Mouse (Mus musculus): ENCODE data around the gene Olfr38.

The Olfr38 gene

DNA sequence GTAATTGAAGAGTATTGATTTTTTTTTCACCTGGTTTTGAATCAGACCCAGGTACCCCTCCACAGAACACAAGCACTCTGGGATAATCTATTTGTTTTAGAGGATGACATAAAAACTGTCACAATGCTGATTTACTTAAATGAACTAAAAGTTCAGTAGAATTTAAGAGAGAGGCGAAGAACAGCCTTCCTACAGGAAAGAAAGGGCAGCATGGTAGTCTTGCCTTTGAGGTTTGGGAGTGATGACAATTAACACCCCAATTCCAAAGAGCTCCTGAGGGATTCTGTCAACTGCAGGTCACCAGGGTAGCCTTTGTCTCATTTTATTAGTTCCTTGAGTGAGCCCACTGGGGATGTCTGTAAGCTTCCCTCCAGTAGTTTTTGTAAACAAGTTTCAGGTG is at the start of gene Olfr38:
Olfr38 (plus strand) TSS at position 301 of the 400 bp plus-strand sequence.
- CTCF ChIA-PET = no interaction called here

DNA sequence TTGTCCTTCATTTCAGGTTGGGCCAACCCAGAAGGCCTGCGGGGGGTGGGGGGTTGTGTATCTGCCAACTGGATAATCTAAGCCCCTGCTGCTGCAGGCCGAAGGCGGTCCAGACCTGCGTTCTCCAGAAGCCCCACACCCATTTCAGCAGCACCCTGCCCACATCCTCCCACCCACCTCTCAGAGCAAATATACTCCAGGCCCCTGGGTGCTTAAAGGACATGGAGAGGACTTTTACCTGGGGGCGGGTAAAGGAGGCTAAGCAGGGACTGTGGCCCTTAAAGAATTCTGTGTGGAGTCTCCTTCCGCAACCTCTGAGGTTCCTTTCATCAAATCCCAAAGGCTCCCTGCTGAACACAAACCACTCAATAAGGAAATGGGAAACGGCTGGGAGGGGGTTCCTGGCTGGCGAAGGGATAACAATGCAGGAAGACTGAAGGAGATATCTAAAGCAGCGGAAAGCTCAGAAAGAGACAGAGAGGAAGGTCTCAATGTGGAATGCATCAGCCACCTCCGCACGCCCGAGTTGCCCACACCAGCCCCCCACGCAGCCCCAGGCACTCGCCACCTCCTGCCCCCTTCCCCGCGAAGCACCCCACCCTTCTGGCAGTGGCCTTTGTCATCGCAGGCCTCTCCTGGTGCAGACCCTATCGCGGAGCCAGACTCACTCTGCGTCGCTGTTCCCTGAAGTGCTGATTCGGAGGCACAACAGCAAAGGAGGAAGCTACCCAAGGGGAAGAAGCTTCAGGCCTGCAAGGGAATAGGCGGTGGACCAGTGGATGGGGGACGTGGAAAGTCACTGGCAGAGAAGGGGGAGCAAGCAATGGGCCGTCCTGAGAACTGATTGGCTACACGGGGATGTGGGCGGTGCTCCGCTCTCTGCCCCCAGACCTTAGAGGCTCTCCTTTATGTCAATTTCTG is 46.7 kb upstream of the Olfr38 start, which contains the start of gene Tcaf1:
Tcaf1 (minus strand) TSS at position 798 of the 921 bp plus-strand sequence.
- POLR2A ChIA-PET = no interaction called here
- CTCF ChIA-PET = interaction anchor here in 1 of 4 experiments (0.7 kb wide), 1 partner anchor 426 kb away, joined by 6 read pairs; no protein-coding TSS in a partner anchor

More for the DNA sequence above, at the start of gene Olfr38:
- POLR2A ChIA-PET = no interaction called here

DNA sequence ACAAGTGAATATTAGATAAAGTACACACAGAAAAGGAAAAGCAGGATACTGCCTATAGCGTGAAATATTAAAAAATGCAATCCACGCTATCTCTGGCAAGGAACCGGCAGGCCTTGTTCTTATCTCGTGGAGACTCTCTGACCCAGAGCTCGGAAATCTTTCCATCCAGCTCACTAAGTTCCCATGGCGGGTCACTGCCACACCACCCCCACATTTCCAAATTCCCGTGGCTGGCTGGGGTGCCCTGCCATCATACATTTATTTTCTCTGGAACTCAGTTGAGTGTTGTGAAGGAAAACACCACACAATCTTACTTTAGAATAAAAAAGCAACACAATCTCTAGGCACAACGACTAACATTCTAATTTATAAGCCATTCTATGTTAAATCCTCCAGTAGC is 41.5 kb upstream of the Olfr38 start:
- CTCF ChIA-PET = no interaction called here

DNA sequence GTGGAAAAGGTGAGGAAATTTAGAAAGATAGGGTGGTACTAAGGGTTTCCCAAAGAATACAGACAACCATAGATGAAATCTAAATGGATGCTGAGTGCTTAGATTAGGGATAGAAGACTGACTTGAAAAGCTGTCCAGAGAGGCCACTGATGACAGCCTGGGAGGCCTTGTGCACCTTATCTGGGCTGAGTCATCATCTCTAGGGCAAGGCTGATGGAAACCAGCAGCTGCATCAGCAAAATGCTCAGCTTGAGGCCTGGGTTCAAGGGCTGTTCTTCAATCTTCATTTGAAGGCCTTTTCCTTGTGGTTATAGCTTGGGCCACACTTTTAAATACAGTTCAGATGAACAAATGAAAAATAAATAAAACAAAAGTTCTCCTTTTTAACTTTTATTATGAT is 38.2 kb upstream of the Olfr38 start:
- CTCF ChIA-PET = no interaction called here
- POLR2A ChIA-PET = no interaction called here

More for the DNA sequence above, 41.5 kb upstream of the Olfr38 start:
- POLR2A ChIA-PET = no interaction called here

DNA sequence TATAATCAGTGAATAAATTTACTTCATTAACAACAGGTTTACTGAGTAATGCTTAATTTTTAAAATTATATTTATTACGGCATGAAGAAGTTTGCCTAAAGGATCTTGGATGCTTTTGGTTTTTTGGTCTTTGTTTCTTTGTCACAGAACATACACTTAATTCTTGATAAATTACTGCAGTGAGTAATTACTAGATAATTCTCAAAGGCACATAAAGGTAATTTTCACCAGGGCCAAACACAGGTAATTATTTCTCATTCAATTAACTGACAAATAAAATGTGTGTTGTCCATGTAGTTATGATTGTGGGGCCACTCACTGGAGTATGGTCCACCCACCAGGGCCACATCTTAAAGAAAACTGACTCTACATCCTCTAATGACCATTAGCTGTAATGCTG is 17.1 kb upstream of the Olfr38 start, which contains the start of gene Olfr453:
Olfr453 (plus strand) TSS at position 301 of the 400 bp plus-strand sequence.
- CTCF ChIA-PET = no interaction called here
- POLR2A ChIA-PET = no interaction called here

DNA sequence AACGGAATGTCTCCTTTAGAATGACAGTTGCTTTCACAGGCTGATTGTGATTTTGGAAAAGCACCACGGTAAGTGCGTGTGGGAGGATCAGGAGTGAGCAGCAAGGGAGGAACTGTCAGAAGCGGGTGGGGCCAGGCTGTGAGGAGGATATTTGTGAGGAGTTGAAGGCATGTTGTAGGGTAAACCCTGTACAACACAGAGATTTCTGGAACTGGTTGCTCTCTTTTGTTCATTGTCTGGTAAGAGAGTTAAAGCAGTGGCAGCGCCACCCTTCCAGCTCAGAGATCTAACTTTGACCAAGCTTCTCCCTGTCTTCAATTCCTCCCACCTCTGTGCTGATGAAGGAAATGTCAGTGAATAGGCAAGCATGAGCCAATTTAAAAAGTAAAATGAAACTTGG is 13.9 kb upstream of the Olfr38 start:
- ChIA-PET POLR2A (no interaction called here), CTCF (no interaction called here)

DNA sequence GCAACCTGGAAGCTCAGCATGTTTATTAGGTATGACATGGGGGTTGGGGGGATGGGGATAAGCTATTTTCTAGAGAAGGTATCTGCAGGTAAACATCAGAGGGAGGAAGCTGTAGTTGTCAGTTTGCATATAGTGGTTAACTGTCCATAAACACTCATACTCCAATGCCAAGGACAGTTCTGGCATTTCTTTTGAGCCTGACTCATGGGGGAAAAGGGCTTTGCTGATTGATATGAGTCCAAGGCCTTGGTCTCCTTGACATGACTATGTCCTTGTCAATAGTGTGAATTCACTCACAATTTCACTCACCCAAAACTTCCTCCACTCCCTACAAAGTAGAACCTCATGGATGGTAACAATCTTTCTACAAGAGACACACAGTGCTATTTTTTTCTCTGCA is 8.4 kb upstream of the Olfr38 start:
- CTCF ChIA-PET = no interaction called here
- POLR2A ChIA-PET = no interaction called here

DNA sequence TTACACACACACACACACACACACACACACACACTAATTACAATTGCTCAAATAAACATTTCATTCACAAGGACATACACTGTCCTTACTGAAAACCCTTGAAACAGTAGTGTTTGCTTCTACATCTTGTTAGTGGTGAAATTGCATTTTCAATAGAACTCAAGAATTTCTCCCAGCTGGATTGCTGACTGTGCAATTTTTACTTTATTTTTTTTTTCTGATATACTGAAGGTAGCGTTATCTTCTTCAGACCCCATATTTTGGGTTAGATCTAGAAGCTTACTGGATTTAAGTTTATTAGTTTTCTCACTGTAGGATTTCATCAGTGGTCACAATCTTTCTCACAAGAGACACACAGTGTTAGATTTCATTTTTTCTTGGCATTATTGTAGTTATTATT is 20.9 kb downstream of the Olfr38 start:
- CTCF ChIA-PET = no interaction called here
- POLR2A ChIA-PET = no interaction called here

DNA sequence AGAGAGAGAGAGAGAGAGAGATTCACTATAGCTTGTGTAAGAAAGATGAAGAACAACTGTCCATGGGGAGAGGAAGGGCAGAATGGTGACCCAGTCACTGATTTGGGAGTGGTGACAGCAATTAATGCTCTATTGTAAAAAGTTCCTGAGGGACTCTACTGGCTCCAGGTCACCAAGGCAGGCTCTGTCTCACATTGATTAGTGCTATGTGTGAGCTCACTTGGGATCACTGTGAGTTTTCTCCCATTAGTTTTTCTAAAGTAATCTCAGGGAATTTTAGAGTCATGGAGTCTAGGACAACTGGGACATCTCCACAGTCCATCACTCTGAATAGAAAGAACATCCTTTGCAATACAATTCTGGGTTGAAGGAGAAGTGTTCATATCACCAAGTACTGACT is 28.6 kb downstream of the Olfr38 start, which contains the start of gene Olfr452:
Olfr452 (plus strand) TSS at position 301 of the 400 bp plus-strand sequence.
- CTCF ChIA-PET = interaction anchor here in 1 of 4 experiments (0.6 kb wide), 1 partner anchor 1466 kb away, joined by 5 read pairs; no protein-coding TSS in a partner anchor
- POLR2A ChIA-PET = no interaction called here

DNA sequence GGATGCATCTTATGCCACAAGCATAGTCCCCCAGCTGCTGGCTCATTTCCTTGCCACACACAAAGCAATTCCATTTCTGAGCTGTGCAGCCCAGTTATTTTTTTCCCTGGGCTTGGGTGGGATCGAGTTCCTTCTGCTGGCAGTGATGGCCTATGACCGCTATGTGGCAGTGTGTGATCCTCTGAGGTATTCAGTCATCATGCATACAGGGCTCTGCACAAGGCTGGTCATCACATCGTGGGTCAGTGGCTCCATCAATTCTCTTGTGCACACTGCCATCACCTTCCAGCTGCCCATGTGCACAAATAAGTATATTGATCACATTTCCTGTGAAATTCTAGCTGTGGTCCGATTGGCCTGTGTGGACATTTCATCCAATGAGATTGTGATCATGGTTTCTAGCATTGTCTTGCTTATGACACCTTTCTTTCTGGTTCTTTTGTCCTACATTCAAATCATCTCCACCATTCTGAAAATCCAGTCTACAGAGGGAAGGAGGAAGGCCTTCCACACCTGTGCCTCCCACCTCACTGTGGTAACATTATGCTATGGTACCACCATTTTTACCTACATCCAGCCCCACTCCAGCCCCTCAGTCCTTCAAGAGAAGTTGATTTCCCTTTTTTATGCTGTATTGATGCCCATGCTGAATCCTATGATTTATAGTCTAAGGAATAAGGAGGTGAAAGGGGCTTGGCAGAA is 34.2 kb downstream of the Olfr38 start:
- CTCF ChIA-PET = no interaction called here
- POLR2A ChIA-PET = no interaction called here

DNA sequence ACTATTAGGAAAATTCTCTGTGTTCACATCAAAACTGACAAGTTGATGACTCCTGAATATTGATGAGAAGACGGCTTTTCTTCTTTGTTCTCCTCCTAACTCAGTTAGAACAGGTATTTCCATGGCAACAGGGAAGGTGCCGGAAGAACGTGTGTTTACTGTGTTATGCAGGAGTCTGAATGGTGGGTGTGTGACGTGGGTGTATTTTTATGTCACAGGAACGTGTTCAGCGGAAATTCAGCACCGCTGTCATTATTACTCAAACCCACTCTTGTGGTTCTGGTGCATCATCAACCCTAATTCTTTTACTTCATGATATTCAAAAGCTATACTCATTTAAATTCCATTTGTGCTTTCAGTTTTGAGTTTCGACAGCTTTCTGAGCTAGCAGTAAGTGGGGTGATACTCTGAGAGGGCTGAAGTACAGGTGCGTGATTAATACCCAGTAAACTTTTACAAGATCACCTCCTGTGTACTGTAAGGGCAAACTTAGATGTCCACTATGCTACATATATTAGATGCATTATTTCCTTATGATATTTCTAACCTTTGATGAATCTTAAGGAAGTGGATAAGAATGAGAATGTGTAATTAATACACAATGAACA is 34.8 kb downstream of the Olfr38 start:
- ChIA-PET POLR2A (no interaction called here), CTCF (no interaction called here)

DNA sequence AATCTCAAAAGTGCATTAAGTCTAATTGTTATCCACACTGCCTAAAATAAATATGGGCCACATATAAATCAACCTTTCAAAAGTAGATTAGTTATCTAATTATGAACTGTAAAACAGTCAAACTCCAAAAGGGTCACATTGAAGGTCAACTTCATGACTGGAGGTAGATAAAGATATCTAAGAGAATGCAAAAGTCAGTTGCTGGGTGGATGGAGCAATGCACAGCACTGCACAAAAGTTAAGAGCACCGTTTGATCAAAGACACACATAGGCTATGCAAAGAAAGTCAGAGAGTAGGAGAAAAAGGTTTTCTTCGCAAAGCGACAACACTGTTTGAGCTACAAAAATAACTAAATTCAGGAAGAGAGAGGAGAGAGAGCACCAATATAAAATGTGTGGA is 38.8 kb downstream of the Olfr38 start:
- ChIA-PET CTCF (interaction anchor here in 1 of 4 experiments (0.8 kb wide), 1 partner anchor 12 kb away, joined by 3 read pairs; no protein-coding TSS in a partner anchor), POLR2A (no interaction called here)

DNA sequence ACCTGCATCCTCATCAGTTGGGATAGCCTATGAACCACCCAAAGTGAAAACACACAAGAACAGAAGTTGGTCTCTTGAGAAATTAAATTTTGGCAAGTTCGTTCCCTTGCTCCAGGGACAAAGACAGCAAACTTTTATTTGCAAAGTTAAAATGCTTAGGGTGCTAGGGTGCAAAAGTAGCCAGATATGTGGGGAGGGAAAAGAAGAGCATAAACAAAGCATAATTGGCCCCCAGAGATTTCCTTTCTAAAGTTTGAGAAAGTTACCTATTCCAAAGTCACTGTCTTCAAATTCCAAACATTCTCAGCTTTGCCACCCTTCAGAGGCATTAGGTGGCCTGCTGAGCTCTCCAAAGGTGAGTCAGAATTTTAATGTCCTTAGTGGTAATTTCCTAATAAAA is 55.4 kb downstream of the Olfr38 start, which contains the start of gene Olfr450:
Olfr450 (plus strand) TSS at position 301 of the 400 bp plus-strand sequence.
- CTCF ChIA-PET = no interaction called here
- POLR2A ChIA-PET = no interaction called here

Data from embryonic stem cell, embryonic (primary cell).